Mouse (Mus musculus) heart, embryonic 11.5 days (tissue): ENCODE measurements at regions not wholly inside any gene's neighbourhood (a gene's known extent, or its start where the extent isn't known, plus 50 kb on each side); places are given as distances from the start of the nearest gene placed in this dataset.

Experiments used
- ATAC-seq: fragments of 200-750 bp; cut with Nextera tagmentation; replicated peaks from 2 replicates; pipeline ENCODE4 v1.8.0; 2017; ENCODE audit warnings: moderate library complexity; ENCODE audit not compliant: insufficient number of reproducible peaks, low FRiP score, low TSS enrichment
- H3K27ac ChIP-seq: fragments of 300-500 bp; sonication (generic); 2 replicates; pipeline ENCODE4 v1.5.1; 2014; ENCODE audit warnings: mild to moderate bottlenecking, low read depth, low read length
- H3K27me3 ChIP-seq: fragments of 300-500 bp; sonication (generic); 2 replicates; pipeline ENCODE4 v1.6.1; 2014; ENCODE audit warnings: mild to moderate bottlenecking, low read length, mixed read lengths; ENCODE audit not compliant: control insufficient read depth, insufficient read depth
- H3K36me3 ChIP-seq: fragments of 300-500 bp; sonication (generic); 2 replicates; pipeline ENCODE4 v1.6.1; 2014; ENCODE audit warnings: mild to moderate bottlenecking, low read length, moderate library complexity, mixed read lengths; ENCODE audit not compliant: control insufficient read depth, insufficient read depth
- H3K4me1 ChIP-seq: fragments of 300-500 bp; sonication (generic); 2 replicates; pipeline ENCODE4 v1.6.1; 2014; ENCODE audit warnings: low read length; ENCODE audit not compliant: control insufficient read depth, insufficient read depth
- H3K4me2 ChIP-seq: fragments of 300-500 bp; sonication (generic); 2 replicates; pipeline ENCODE4 v1.6.1; 2014; ENCODE audit warnings: mild to moderate bottlenecking, moderate library complexity
- H3K4me3 ChIP-seq: fragments of 300-500 bp; sonication (generic); 2 replicates; pipeline ENCODE4 v1.5.1; 2014; ENCODE audit warnings: low read depth, low read length
- H3K9ac ChIP-seq: fragments of 300-500 bp; sonication (generic); 2 replicates; pipeline ENCODE4 v1.6.1; 2014; ENCODE audit warnings: mild to moderate bottlenecking, low read depth, low read length, moderate library complexity
- H3K9me3 ChIP-seq: fragments of 300-500 bp; sonication (generic); replicated peaks from 2 replicates; pipeline ENCODE4 v1.6.1; 2016; ENCODE audit warnings: low read length; ENCODE audit not compliant: control insufficient read depth
- WGBS: fragments of 180-500 bp; shearing (Covaris S2); extraction: QIAGEN DNeasy Blood & Tissue Kit; methylation state at CpG from one replicate; pipeline ENCODE4 v1.1.7; 2014; ENCODE audit not compliant: insufficient replicate concordance; 5-methylcytosine and 5-hydroxymethylcytosine counted together

DNA sequence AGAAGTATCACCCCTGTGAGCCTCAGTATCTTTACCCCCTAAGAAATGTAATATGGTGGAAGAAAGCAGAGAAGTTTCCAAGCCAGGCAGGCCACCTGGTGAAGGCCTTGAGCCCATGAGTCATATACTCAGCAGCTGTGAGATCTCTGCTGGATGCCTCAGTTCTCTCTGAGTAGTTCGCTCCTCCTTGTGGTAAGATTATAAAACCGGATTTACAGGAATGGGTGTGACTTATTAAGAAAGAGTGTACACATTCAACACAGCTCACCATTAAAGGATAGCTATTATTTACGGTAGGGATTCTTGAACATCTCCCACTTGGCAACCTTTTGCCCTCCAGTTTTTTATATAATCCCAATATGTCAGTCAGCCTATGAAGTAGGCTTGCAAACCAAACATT is 165.2 kb upstream of the Chl1 start:
- WGBS = 78% methylated on average over 3 of the region's 3 CpGs
- no peak overlapping the region for H3K4me3 ChIP-seq
- ATAC-seq = no peak

GRCm38 (mm10) chr6:103352405-103353124 is 157.8 kb upstream of the Chl1 start:
- 78% methylated on average over 3 of the region's 3 CpGs for WGBS
- ATAC-seq = no peak
- Histone ChIP-seq H3K4me1 (no peaks in the 10 kb centered on the region), H3K9ac (no peak overlapping the region), H3K27me3 (no peaks in the 10 kb centered on the region), H3K9me3 (no peaks in the 10 kb centered on the region), H3K4me3 (no peak overlapping the region), H3K4me2 (no peak overlapping the region), H3K27ac (no peak overlapping the region), H3K36me3 (no peaks in the 10 kb centered on the region)

More for the DNA sequence above, 165.2 kb upstream of the Chl1 start:
- Histone ChIP-seq H3K27me3 (no peaks in the 10 kb centered on the region), H3K27ac (no peak overlapping the region), H3K9ac (no peak overlapping the region), H3K9me3 (no peaks in the 10 kb centered on the region), H3K4me1 (no peaks in the 10 kb centered on the region), H3K36me3 (no peaks in the 10 kb centered on the region), H3K4me2 (no peak overlapping the region)

- Histone ChIP-seq H3K9me3 (no peaks in the 10 kb centered on the region), H3K4me2 (no peak overlapping the region), H3K27ac (no peak overlapping the region), H3K27me3 (no peaks in the 10 kb centered on the region), H3K4me3 (no peak overlapping the region), H3K9ac (no peak overlapping the region), H3K4me1 (no peaks in the 10 kb centered on the region), H3K36me3 (no peaks in the 10 kb centered on the region)
- WGBS = 80% methylated on average over 1 of the region's 1 CpGs
- ATAC-seq = no peak
Measured at GRCm38 (mm10) chr6:103353346-103353745, 157.0 kb upstream of the Chl1 start.

- 66% methylated on average over 2 of the region's 2 CpGs for WGBS
- Histone ChIP-seq H3K4me3 (no peak overlapping the region), H3K36me3 (no peaks in the 10 kb centered on the region), H3K27ac (no peak overlapping the region), H3K9me3 (no peaks in the 10 kb centered on the region), H3K4me2 (no peak overlapping the region), H3K27me3 (no peaks in the 10 kb centered on the region), H3K4me1 (no peaks in the 10 kb centered on the region), H3K9ac (no peak overlapping the region)
- no peak for ATAC-seq
Measured at GRCm38 (mm10) chr6:103366782-103367491, 143.4 kb upstream of the Chl1 start.

DNA sequence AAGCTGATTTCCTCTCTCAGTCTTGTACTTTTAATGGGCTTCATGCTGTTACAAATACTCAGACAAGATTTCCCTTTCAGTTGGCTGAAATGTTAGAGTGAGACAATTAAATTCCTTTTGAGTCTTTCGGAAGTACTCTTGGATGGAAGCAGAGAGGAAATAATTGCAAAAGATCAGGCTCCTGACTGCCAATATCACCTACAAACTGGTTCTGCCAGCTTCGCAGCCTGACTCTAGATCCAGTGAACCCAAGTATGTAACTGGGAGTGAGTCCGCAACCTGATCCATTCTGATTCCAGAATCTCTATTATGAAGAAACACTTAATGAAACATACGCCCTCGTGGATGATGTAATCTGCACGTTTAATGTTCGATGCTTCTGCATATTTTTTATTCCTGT is 135.4 kb upstream of the Chl1 start:
- ATAC-seq = no peak
- H3K4me3 ChIP-seq = no peak overlapping the region
- WGBS = 82% methylated on average over 7 of the region's 7 CpGs

DNA sequence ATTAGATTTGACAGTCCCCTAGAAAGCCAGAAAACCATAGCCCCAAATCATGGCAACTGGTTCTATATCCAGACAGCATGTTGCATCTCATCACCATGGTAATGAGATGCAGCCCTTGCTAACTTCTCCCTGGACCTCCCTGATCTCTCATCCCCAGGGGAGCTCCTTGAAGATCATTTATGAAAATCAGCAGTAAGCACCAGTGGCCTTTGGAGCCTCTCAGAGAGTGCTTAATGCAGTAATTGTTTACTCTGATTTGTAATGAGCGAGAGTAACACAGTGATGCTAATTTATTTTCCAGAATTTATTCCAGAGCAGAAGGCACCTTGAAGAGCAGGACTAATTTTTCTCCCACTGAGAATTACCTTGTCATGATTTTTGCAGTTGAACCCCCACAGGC is 133.1 kb upstream of the Chl1 start:
- 70% methylated on average over 1 of the region's 1 CpGs for WGBS
- ATAC-seq = no peak
- no peaks in the 10 kb centered on the region for H3K36me3 ChIP-seq
- no peak overlapping the region for H3K4me2 ChIP-seq
- no peaks in the 10 kb centered on the region for H3K4me1 ChIP-seq
- H3K9ac ChIP-seq = no peak overlapping the region
- H3K27me3 ChIP-seq = no peaks in the 10 kb centered on the region
- H3K27ac ChIP-seq = no peak overlapping the region
- no peaks in the 10 kb centered on the region for H3K9me3 ChIP-seq
- H3K4me3 ChIP-seq = no peak overlapping the region

More for the DNA sequence above, 135.4 kb upstream of the Chl1 start:
- no peak overlapping the region for H3K27ac ChIP-seq
- no peak overlapping the region for H3K9ac ChIP-seq
- H3K4me2 ChIP-seq = no peak overlapping the region
- no peaks in the 10 kb centered on the region for H3K27me3 ChIP-seq
- H3K4me1 ChIP-seq = no peaks in the 10 kb centered on the region
- no peaks in the 10 kb centered on the region for H3K36me3 ChIP-seq
- no peaks in the 10 kb centered on the region for H3K9me3 ChIP-seq

GRCm38 (mm10) chr6:103378047-103378446 is 132.3 kb upstream of the Chl1 start:
- Histone ChIP-seq H3K9ac (no peak overlapping the region), H3K4me3 (no peak overlapping the region), H3K9me3 (no peaks in the 10 kb centered on the region)

DNA sequence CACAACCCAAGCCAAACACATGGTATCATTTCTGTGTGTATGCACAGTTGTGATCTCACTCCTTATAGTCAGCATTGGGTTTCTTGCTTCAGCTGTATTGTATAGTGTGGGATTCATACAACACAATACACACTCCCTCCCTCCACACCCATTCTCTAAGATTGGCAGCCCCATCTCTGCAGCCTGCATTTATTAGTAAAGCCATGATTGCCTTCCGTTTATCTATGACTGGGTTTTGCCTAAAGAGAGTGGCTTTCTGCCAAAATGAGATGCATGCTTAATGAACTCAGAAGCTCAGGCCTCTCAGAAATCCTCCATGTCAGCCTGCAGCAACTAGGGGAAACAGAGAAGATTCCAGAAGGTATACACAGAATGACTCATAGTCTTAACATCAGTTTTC is 129.4 kb upstream of the Chl1 start:
- no peaks in the 10 kb centered on the region for H3K27me3 ChIP-seq
- no peak overlapping the region for H3K27ac ChIP-seq
- 69% methylated on average over 1 of the region's 1 CpGs for WGBS
- no peak overlapping the region for H3K4me3 ChIP-seq
- H3K4me1 ChIP-seq = no peaks in the 10 kb centered on the region
- no peaks in the 10 kb centered on the region for H3K9me3 ChIP-seq
- no peak overlapping the region for H3K4me2 ChIP-seq
- no peak overlapping the region for H3K9ac ChIP-seq
- no peak for ATAC-seq
- H3K36me3 ChIP-seq = no peaks in the 10 kb centered on the region

More at GRCm38 (mm10) chr6:103378047-103378446, 132.3 kb upstream of the Chl1 start:
- Histone ChIP-seq H3K4me2 (no peak overlapping the region), H3K27ac (no peak overlapping the region), H3K36me3 (no peaks in the 10 kb centered on the region), H3K4me1 (no peaks in the 10 kb centered on the region), H3K27me3 (no peaks in the 10 kb centered on the region)
- no peak for ATAC-seq

- Histone ChIP-seq H3K9me3 (no peaks in the 10 kb centered on the region), H3K4me1 (no peaks in the 10 kb centered on the region), H3K4me3 (no peak overlapping the region), H3K9ac (no peak overlapping the region), H3K27me3 (no peaks in the 10 kb centered on the region), H3K27ac (no peak overlapping the region), H3K36me3 (no peaks in the 10 kb centered on the region), H3K4me2 (no peak overlapping the region)
- no peak for ATAC-seq
- WGBS = 82% methylated on average over 2 of the region's 2 CpGs
Measured at GRCm38 (mm10) chr6:103381930-103382329, 128.5 kb upstream of the Chl1 start.
